Mouse (Mus musculus): ENCODE data around the gene Lims1.

GRCm38 (mm10) chr10:58295605-58296004, 27.7 kb upstream of the Lims1 start:
- no peak for TF ChIP-seq POLR2A (IDR thresholded peaks at IDR 0.05; ENCODE audit: low read depth, low read length)
- no peak for TF ChIP-seq CTCF (IDR thresholded peaks at IDR 0.05; ENCODE audit: extremely low read depth, insufficient read depth, insufficient read length, insufficient replicate concordance)

Data from spleen, adult 2 months (tissue).